Mouse (Mus musculus) megakaryocyte, embryonic 14.5 days (primary cell): ENCODE results near the gene Eef1akmt3.

Experiments used
- FLI1 ChIP-seq: IDR thresholded peaks from 2 replicates; pipeline ENCODE4 v1.6.1; 2012; ENCODE audit warnings: low read length, inconsistent platforms, mixed read lengths
- GATA1 ChIP-seq: IDR thresholded peaks from 3 replicates; pipeline ENCODE4 v1.6.1; 2012; ENCODE audit warnings: mixed read lengths, low read length, inconsistent platforms, borderline replicate concordance

GRCm38 (mm10) chr10:127077515-127077914, 36.2 kb upstream of the Eef1akmt3 start:
- no peak for TF ChIP-seq GATA1
- TF ChIP-seq FLI1: no peak
